Mouse (Mus musculus) bone marrow macrophage, adult 2 months (primary cell): ENCODE measurements around the gene Entpd8.

Experiments
- CTCF ChIP-seq: IDR thresholded peaks from 2 replicates; pipeline ENCODE4 v1.5.1; 2012; ENCODE audit warnings: low read depth, mild to moderate bottlenecking, low read length, moderate library complexity
- POLR2A ChIP-seq: IDR thresholded peaks from 2 replicates; pipeline ENCODE4 v1.6.1; 2012; ENCODE audit warnings: mild to moderate bottlenecking, low read depth, low read length, borderline replicate concordance

DNA sequence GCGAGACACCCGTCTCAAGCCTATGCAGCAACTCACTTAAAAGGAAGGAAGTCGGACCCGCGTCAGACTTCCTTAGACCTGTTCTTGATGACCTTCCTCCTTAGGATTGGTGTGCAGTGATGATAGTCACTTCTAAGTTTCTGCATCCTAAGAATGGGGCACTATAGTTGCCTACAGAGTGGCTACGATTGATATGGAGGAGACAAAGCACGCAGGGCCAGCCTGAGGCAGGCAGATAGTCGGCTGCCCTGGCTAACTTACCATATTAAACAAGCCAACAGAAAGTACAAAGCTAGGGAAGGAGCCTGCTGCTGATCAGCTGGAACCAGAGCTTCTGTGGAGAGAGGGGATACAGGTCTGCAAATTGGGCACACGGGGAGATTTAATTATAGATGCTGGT, 51.5 kb downstream of the Entpd8 start:
- TF ChIP-seq CTCF (no peak), POLR2A (no peak)
